Mouse (Mus musculus) cortical plate, adult 2 months (tissue): ENCODE results near the gene Katna1.

Experiments used
- CTCF ChIP-seq: fragments of 200-500 bp; IDR thresholded peaks from 2 replicates; pipeline ENCODE4 v1.5.1; 2011; ENCODE audit warnings: mild to moderate bottlenecking, control low read depth, low read length; ENCODE audit not compliant: insufficient read depth; ENCODE audit errors: extremely low read depth
- POLR2A ChIP-seq: fragments of 200-500 bp; IDR thresholded peaks from 2 replicates; pipeline ENCODE4 v1.6.1; 2011; ENCODE audit warnings: mild to moderate bottlenecking, low read length, control low read depth; ENCODE audit not compliant: insufficient read depth; ENCODE audit errors: extremely low read depth

GRCm38 (mm10) chr10:7700120-7700519 lies 25.7 kb upstream of the Katna1 start:
- TF ChIP-seq CTCF (no peak), POLR2A (no peak)
